Comparison of ENCODE assay signal across 27 mouse cellular contexts in the genomic region with DNA sequence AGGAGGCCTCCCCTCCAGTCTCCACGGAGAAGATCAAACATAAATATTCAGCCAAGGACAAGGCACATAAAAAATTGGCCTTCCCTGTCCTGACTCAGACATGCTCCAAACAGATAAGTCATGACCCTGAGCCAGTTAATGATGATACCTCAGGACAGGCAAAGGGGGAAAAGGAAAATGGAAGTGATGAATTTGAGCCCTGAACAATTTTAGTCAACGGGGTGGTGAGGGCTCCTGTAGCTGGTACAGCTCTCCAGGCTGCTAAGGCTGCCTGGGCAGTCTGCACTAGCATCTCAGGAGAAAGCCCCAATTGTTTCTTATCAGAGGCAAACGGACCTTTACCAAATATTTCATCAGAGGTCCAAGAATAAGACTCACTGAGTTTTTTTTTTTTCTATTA. TPM values are rescaled to one million over a fixed set of nuclear protein-coding genes. Genes with fewer than 3 reads are reported as not detected.
DNase-seq lines count a peak whose midpoint lies in the region.
"Had no signal": no experiment of that assay in that cellular context is flagged by ENCODE, and none has a peak within 500 bp of the region (broad histone marks: within the 10 kb centered on the region; RNA-seq: fewer than 3 reads in every experiment).

No protein-coding gene starts in this region.

- DNase-seq in adrenal gland, adult 2 months: peak; percentile 68
- no peak for DNase-seq in adrenal gland, postnatal 10 days
- DNase-seq in adrenal gland, postnatal 14 days: peak; percentile 21
- DNase-seq in adrenal gland, postnatal 36 days: peak; percentile 11 to 17
- DNase-seq in spleen, postnatal 4 days (ENCODE audit: low spot score in 2 of 2): no peak
- DNase-seq: cerebellum, adult 11 months; cerebellum, adult 18-20 months; cerebellum, adult 8-10 months; cerebellum, adult 9-11 months; cerebellum, postnatal 14 days; cerebellum, postnatal 36 days; embryo, embryonic 11 days had no signal

RNA-seq across cellular contexts. Expression of a gene that starts 20.5 kb away (rescaled TPM):
- total RNA-seq in adrenal gland, adult 2 months (2021): not detected
- not detected in 2 replicates for polyA plus RNA-seq in adrenal gland, adult 2 months (2012; rRNA removed)
- not detected for total RNA-seq in adrenal gland, postnatal 10 days (2021)
- total RNA-seq in adrenal gland, postnatal 14 days (2021): not detected in 2 replicates
- not detected for total RNA-seq in adrenal gland, postnatal 36 days (2021)
- total RNA-seq: adrenal gland, adult 18-20 months; common myeloid progenitor, adult 5-6 weeks; ES-E14; MEL had no signal
- polyA plus RNA-seq: brain, embryonic 14.5 days; C2C12; embryonic facial prominence, embryonic 11.5 days; embryonic facial prominence, embryonic 13.5 days; embryonic facial prominence, embryonic 15.5 days; erythroblast, embryonic 14.5 days; forebrain, embryonic 10.5 days; forebrain, embryonic 12.5 days; forebrain, embryonic 14.5 days; forebrain, embryonic 16.5 days; frontal cortex, adult 2 months had no signal

Comparison
In these comparisons a context has a peak if more than half of its experiments do, and no peak if none do; other contexts are left out.
1. DNase-seq: peak in adrenal gland, adult 2 months (single experiment), adrenal gland, postnatal 14 days (single experiment) and adrenal gland, postnatal 36 days (2 of 2); none in adrenal gland, postnatal 10 days (single experiment) and spleen, postnatal 4 days (0 of 2).